Mouse (Mus musculus): Measurements from ENCODE around the gene Prss8.
"Not testable (repeated sequence)": the region's sequence is repeated elsewhere in the genome, so short reads cannot be mapped to it uniquely, and the experiment has no call there.

Gene Prss8

GRCm38 (mm10) chr7:127929923-127930322 lies at the start of gene Prss8:
Prss8 (minus strand) TSS chr7:127930104.
- no peak for DNase-seq (ENCODE audit: low read depth, low spot score)

GRCm38 (mm10) chr7:127978856-127979255 lies 49.0 kb upstream of the Prss8 start:
- no peak for DNase-seq (ENCODE audit: low read depth, low spot score)

GRCm38 (mm10) chr7:127974413-127974930 lies 44.6 kb upstream of the Prss8 start:
- DNase-seq (ENCODE audit: low read depth, low spot score): no peak

- peak; percentile 59 for DNase-seq (ENCODE audit: low read depth, low spot score)
Measured at GRCm38 (mm10) chr7:127967922-127968828, 38.3 kb upstream of the Prss8 start.

- peak; percentile 89 for DNase-seq (ENCODE audit: low read depth, low spot score)
Measured at GRCm38 (mm10) chr7:127967004-127967921, 37.4 kb upstream of the Prss8 start, which contains the start of gene Fus. Fus (plus strand) TSS chr7:127967457.

- DNase-seq (ENCODE audit: low read depth, low spot score): no peak
Measured at GRCm38 (mm10) chr7:127966371-127966918, 36.5 kb upstream of the Prss8 start.

GRCm38 (mm10) chr7:127959364-127959763 lies 29.5 kb upstream of the Prss8 start:
- no peak for DNase-seq (ENCODE audit: low read depth, low spot score)

GRCm38 (mm10) chr7:127952864-127953581 lies 23.1 kb upstream of the Prss8 start:
- DNase-seq (ENCODE audit: low read depth, low spot score): no peak

GRCm38 (mm10) chr7:127946470-127947023 lies 16.6 kb upstream of the Prss8 start, which contains the start of gene Prss36:
Prss36 (minus strand) TSS chr7:127946725.
- no peak for DNase-seq (ENCODE audit: low read depth, low spot score)

GRCm38 (mm10) chr7:127944614-127945013 lies 14.7 kb upstream of the Prss8 start:
- DNase-seq (ENCODE audit: low read depth, low spot score): no peak

GRCm38 (mm10) chr7:127942097-127942496 lies 12.2 kb upstream of the Prss8 start:
- not testable (repeated sequence) for DNase-seq (ENCODE audit: low read depth, low spot score)

GRCm38 (mm10) chr7:127936216-127936884 lies 6.4 kb upstream of the Prss8 start:
- no peak for DNase-seq (ENCODE audit: low read depth, low spot score)

GRCm38 (mm10) chr7:127935748-127936159 lies 5.8 kb upstream of the Prss8 start:
- no peak for DNase-seq (ENCODE audit: low read depth, low spot score)

GRCm38 (mm10) chr7:127935028-127935722 lies 5.3 kb upstream of the Prss8 start:
- peak; percentile 84 for DNase-seq (ENCODE audit: low read depth, low spot score)

- no peak for DNase-seq (ENCODE audit: low read depth, low spot score)
Measured at GRCm38 (mm10) chr7:127934075-127934474, 4.2 kb upstream of the Prss8 start.

GRCm38 (mm10) chr7:127932273-127933031 lies 2.5 kb upstream of the Prss8 start:
- no peak for DNase-seq (ENCODE audit: low read depth, low spot score)

GRCm38 (mm10) chr7:127931351-127932135 lies 1.6 kb upstream of the Prss8 start:
- no peak for DNase-seq (ENCODE audit: low read depth, low spot score)

GRCm38 (mm10) chr7:127930636-127931035 lies 732 bp upstream of the Prss8 start:
- DNase-seq (ENCODE audit: low read depth, low spot score): no peak

Data from c-Kit-negative CD71-positive TER-119-positive erythroid progenitor cells, embryonic 14.5 days (primary cell).